Mouse (Mus musculus) heart, postnatal 0 days (tissue): ENCODE data around the gene Togaram1.

ENCODE experiments used
- CTCF ChIP-seq: IDR thresholded peaks from 2 replicates; pipeline ENCODE4 v1.5.1; 2016; ENCODE audit warnings: antibody characterized with exemption, control low read depth, low read depth
- EP300 ChIP-seq: IDR thresholded peaks from 2 replicates; pipeline ENCODE4 v1.6.1; 2016; ENCODE audit warnings: antibody characterized with exemption, low read depth

GRCm38 (mm10) chr12:64937493-64937892, 28.1 kb upstream of the Togaram1 start:
- TF ChIP-seq EP300 (no peak), CTCF (peak; percentile 47)
